Mouse (Mus musculus) G1E (cell line): ENCODE results near the gene D430041D05Rik. TPM values are rescaled to one million over a fixed set of nuclear protein-coding genes. Genes with fewer than 3 reads are reported as not detected.

Experiments
- ATAC-seq: 2 replicates; pipeline ENCODE4 v1.8.0; 2016; ENCODE audit warnings: mild to moderate bottlenecking; ENCODE audit not compliant: insufficient number of reproducible peaks, poor library complexity, low FRiP score, severe bottlenecking; ENCODE audit errors: extremely low read depth
- DNase-seq: peaks from one replicate; pipeline ENCODE4 v3.0.0; 2012; ENCODE audit warnings: low spot score
- H3K27me3 ChIP-seq: 2 replicates; pipeline ENCODE4 v1.6.1; 2012; ENCODE audit warnings: mild to moderate bottlenecking, low read length, inconsistent platforms; ENCODE audit not compliant: insufficient read depth
- H3K36me3 ChIP-seq: replicated peaks from 2 replicates; pipeline ENCODE3; 2012; ENCODE audit warnings: mild to moderate bottlenecking, inconsistent platforms
- H3K4me1 ChIP-seq: 2 replicates; pipeline ENCODE4 v1.6.1; 2012; ENCODE audit warnings: low read depth, low read length, inconsistent platforms, mixed read lengths; ENCODE audit not compliant: insufficient read depth
- H3K4me3 ChIP-seq: 2 replicates; pipeline ENCODE4 v1.5.1; 2012; ENCODE audit warnings: low read depth, mild to moderate bottlenecking, inconsistent platforms, low read length, moderate library complexity, mixed read lengths
- H3K9me3 ChIP-seq: replicated peaks from 2 replicates; pipeline ENCODE4 v1.6.1; 2012; ENCODE audit warnings: inconsistent platforms
- CTCF ChIP-seq: IDR thresholded peaks from 2 replicates; pipeline ENCODE4 v1.5.1; 2012; ENCODE audit warnings: low read depth, low read length, inconsistent platforms, mixed read lengths
- GATA1 ChIP-seq: IDR thresholded peaks from 2 replicates; pipeline ENCODE4 v1.6.1; 2012; ENCODE audit warnings: borderline replicate concordance, low read length, inconsistent platforms, mixed read lengths
- GATA2 ChIP-seq: IDR thresholded peaks from 2 replicates; pipeline ENCODE4 v1.6.1; 2012; ENCODE audit warnings: low read depth, low read length, inconsistent platforms, borderline replicate concordance
- POLR2AphosphoS5 ChIP-seq: IDR thresholded peaks from 2 replicates; pipeline ENCODE4 v1.6.1; 2012; ENCODE audit warnings: low read depth, low read length, inconsistent platforms; ENCODE audit not compliant: insufficient replicate concordance
- TAL1 ChIP-seq: conservative IDR thresholded peaks from 2 replicates; pipeline ENCODE4 v1.6.1; 2012; ENCODE audit warnings: low read depth, low read length, inconsistent platforms, mixed read lengths
- polyA plus RNA-seq: library from polyadenylated mRNA; stranded (reverse); fragments of >175 nt; gene quantifications from 2 replicates; pipeline ENCODE4 v1.2.3, GENCODE M21; 2012
- total RNA-seq, 2 experiments: library from RNA; stranded (forward) in 1 of 2; stranded (reverse) in 1 of 2; fragments of 200-1000 nt in 1 of 2; fragments of >200 nt in 1 of 2; fragmentation: Nextera tagmentation in 1 of 2; gene quantifications; 2 replicates each; pipeline ENCODE4 v1.2.3; 2014 to 2017

Gene D430041D05Rik
- total and polyA plus RNA-seq, 3 experiments, result 0.01 to 0.22 TPM; not detected in 1

GRCm38 (mm10) chr2:104395961-104396360, 14.9 kb downstream of the D430041D05Rik start:
- Histone ChIP-seq H3K9me3 (no peaks in the 10 kb centered on the region), H3K27me3 (peaks cover 12% of the 10 kb centered on the region; the same call in 1 of the 2 replicates), H3K4me1 (no peaks in the 10 kb centered on the region), H3K4me3 (no peak overlapping the region), H3K36me3 (no peaks in the 10 kb centered on the region)
- TF ChIP-seq POLR2AphosphoS5, result no peak
- TF ChIP-seq TAL1, result no peak
- no peak for TF ChIP-seq CTCF
- TF ChIP-seq GATA2, result no peak
- no peak for TF ChIP-seq GATA1
- DNase-seq (no peak), ATAC-seq (no peak)

GRCm38 (mm10) chr2:104394769-104395168, 16.0 kb downstream of the D430041D05Rik start:
- Histone ChIP-seq H3K9me3 (no peaks in the 10 kb centered on the region), H3K27me3 (peaks cover 12% of the 10 kb centered on the region; the same call in 1 of the 2 replicates), H3K4me1 (no peaks in the 10 kb centered on the region), H3K36me3 (no peaks in the 10 kb centered on the region), H3K4me3 (no peak overlapping the region)
- ATAC-seq (no peak), DNase-seq (no peak)
- no peak for TF ChIP-seq TAL1
- no peak for TF ChIP-seq GATA1
- no peak for TF ChIP-seq POLR2AphosphoS5
- no peak for TF ChIP-seq CTCF
- TF ChIP-seq GATA2, result no peak

- Histone ChIP-seq H3K9me3 (no peaks in the 10 kb centered on the region), H3K4me1 (no peaks in the 10 kb centered on the region), H3K27me3 (peaks cover 10% of the 10 kb centered on the region; the same call in 1 of the 2 replicates), H3K4me3 (no peak overlapping the region), H3K36me3 (no peaks in the 10 kb centered on the region)
- ATAC-seq, result no peak
- no peak for DNase-seq
- TF ChIP-seq TAL1 (no peak), POLR2AphosphoS5 (no peak), GATA1 (no peak), GATA2 (no peak), CTCF (no peak)
Observed at GRCm38 (mm10) chr2:104392700-104393312, 18.0 kb downstream of the D430041D05Rik start.

- peaks cover 5% of the 10 kb centered on the region for H3K27me3 ChIP-seq
- no peaks in the 10 kb centered on the region for H3K36me3 ChIP-seq
- no peak overlapping the region for H3K4me3 ChIP-seq
- ATAC-seq, result no peak
- no peaks in the 10 kb centered on the region for H3K4me1 ChIP-seq
- H3K9me3 ChIP-seq, result no peaks in the 10 kb centered on the region
- DNase-seq, result no peak
- TF ChIP-seq GATA1, result no peak
- TF ChIP-seq POLR2AphosphoS5, result no peak
- no peak for TF ChIP-seq CTCF
- TF ChIP-seq TAL1, result no peak
- TF ChIP-seq GATA2, result no peak
Observed at GRCm38 (mm10) chr2:104389231-104389630, 21.6 kb downstream of the D430041D05Rik start.

- no peaks in the 10 kb centered on the region for H3K4me1 ChIP-seq
- H3K36me3 ChIP-seq, result no peaks in the 10 kb centered on the region
- no peak for DNase-seq
- no peak for ATAC-seq
- no peak for TF ChIP-seq GATA1
- no peak for TF ChIP-seq GATA2
- no peak for TF ChIP-seq POLR2AphosphoS5
- no peak overlapping the region for H3K4me3 ChIP-seq
- peaks cover 3% of the 10 kb centered on the region; the same call in 1 of the 2 replicates for H3K27me3 ChIP-seq
- H3K9me3 ChIP-seq, result no peaks in the 10 kb centered on the region
Observed at GRCm38 (mm10) chr2:104385941-104386340, 24.9 kb downstream of the D430041D05Rik start.

- ATAC-seq, result no peak
- H3K4me1 ChIP-seq, result no peaks in the 10 kb centered on the region
- DNase-seq, result no peak
- peaks cover 3% of the 10 kb centered on the region for H3K27me3 ChIP-seq
- H3K36me3 ChIP-seq, result no peaks in the 10 kb centered on the region
- TF ChIP-seq GATA1 (no peak), CTCF (no peak), TAL1 (no peak), POLR2AphosphoS5 (no peak), GATA2 (no peak)
- H3K9me3 ChIP-seq, result no peaks in the 10 kb centered on the region
- no peak overlapping the region for H3K4me3 ChIP-seq
Observed at GRCm38 (mm10) chr2:104383589-104383988, 27.2 kb downstream of the D430041D05Rik start.

GRCm38 (mm10) chr2:104382813-104383212, 28.0 kb downstream of the D430041D05Rik start:
- no peak for ATAC-seq
- Histone ChIP-seq H3K27me3 (peaks cover 3% of the 10 kb centered on the region), H3K9me3 (no peaks in the 10 kb centered on the region)

More at GRCm38 (mm10) chr2:104382813-104383212, 28.0 kb downstream of the D430041D05Rik start:
- no peak for DNase-seq
- Histone ChIP-seq H3K36me3 (no peaks in the 10 kb centered on the region), H3K4me3 (no peak overlapping the region), H3K4me1 (no peaks in the 10 kb centered on the region)
- no peak for TF ChIP-seq GATA2
- TF ChIP-seq CTCF, result no peak
- no peak for TF ChIP-seq GATA1
- TF ChIP-seq POLR2AphosphoS5, result no peak
